Mouse (Mus musculus) limb, embryonic 13.5 days (tissue): ENCODE measurements around the gene Cnga4. TPM values are rescaled to one million over a fixed set of nuclear protein-coding genes. Genes with fewer than 3 reads are reported as not detected.
"Not testable (repeated sequence)": the region's sequence is repeated elsewhere in the genome, so short reads cannot be mapped to it uniquely, and the experiment has no call there.

Experiments used
- ATAC-seq: fragments of 200-750 bp; cut with Nextera tagmentation; 2 replicates; pipeline ENCODE4 v1.8.0; 2017; ENCODE audit warnings: low read depth, moderate number of reproducible peaks, moderate TSS enrichment; ENCODE audit not compliant: low FRiP score
- H3K27ac ChIP-seq: fragments of 300-500 bp; sonication (generic); 2 replicates; pipeline ENCODE4 v1.5.1; 2015; ENCODE audit warnings: inconsistent platforms, mild to moderate bottlenecking, moderate library complexity
- H3K27me3 ChIP-seq: fragments of 300-500 bp; sonication (generic); 2 replicates; pipeline ENCODE4 v1.6.1; 2015; ENCODE audit warnings: mild to moderate bottlenecking, inconsistent platforms
- H3K36me3 ChIP-seq: fragments of 300-500 bp; sonication (generic); 2 replicates; pipeline ENCODE4 v1.6.1; 2015; ENCODE audit warnings: inconsistent platforms, mild to moderate bottlenecking, moderate library complexity
- H3K4me1 ChIP-seq: fragments of 300-500 bp; sonication (generic); 2 replicates; pipeline ENCODE4 v1.6.1; 2015; ENCODE audit warnings: inconsistent platforms
- H3K4me2 ChIP-seq: fragments of 300-500 bp; sonication (generic); replicated peaks from 2 replicates; pipeline ENCODE4 v1.6.1; 2015; ENCODE audit warnings: inconsistent platforms, mild to moderate bottlenecking, moderate library complexity
- H3K4me3 ChIP-seq: fragments of 300-500 bp; sonication (generic); 2 replicates; pipeline ENCODE4 v1.5.1; 2015; ENCODE audit warnings: moderate library complexity, mild to moderate bottlenecking, inconsistent platforms
- H3K9ac ChIP-seq: fragments of 300-500 bp; sonication (generic); 2 replicates; pipeline ENCODE4 v1.6.1; 2015; ENCODE audit warnings: mild to moderate bottlenecking, inconsistent platforms
- H3K9me3 ChIP-seq: fragments of 300-500 bp; sonication (generic); 2 replicates; pipeline ENCODE4 v1.6.1; 2016; ENCODE audit warnings: inconsistent platforms
- WGBS: fragments of 180-500 bp; shearing (Covaris S2); methylation state at CpG from one replicate; pipeline ENCODE4 v1.1.7; 2015; 5-methylcytosine and 5-hydroxymethylcytosine counted together
- polyA plus RNA-seq: library from polyadenylated mRNA; unstranded; fragments of >200 nt; fragmentation: Nextera tagmentation; extraction: Ambion mirVana; gene quantifications from 2 replicates; pipeline ENCODE4 v1.2.1, GENCODE M21; 2015

Gene Cnga4
- polyA plus RNA-seq = not detected in 2 replicates

DNA sequence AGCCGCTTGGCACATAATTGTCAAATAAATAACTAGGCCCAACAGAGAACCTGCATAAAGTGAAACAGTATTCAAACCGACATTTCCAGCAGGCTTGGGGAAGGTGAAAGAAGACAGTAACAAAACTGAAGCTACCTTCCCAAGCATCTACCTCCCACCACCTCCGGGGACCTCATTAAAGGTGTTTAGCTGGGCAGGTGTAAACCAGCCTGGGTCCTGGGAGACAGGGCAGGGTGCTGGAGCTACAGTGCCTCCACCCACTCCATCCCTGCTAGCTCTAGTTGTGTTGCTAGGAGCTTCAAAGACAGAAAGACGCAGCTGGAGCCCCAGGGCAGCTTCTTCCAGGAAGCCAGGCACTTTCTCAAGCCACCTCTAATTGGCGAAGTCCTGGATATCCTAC, at the start of gene Cnga4:
TSS of gene Cnga4 (plus strand) at position 301 of the 400 bp plus-strand sequence.
- Histone ChIP-seq H3K4me1 (peaks cover 7% of the 10 kb centered on the region), H3K27me3 (no peaks in the 10 kb centered on the region), H3K36me3 (no peaks in the 10 kb centered on the region), H3K9ac (no peak within 1 kb of the TSS), H3K27ac (no peak within 1 kb of the TSS), H3K4me3 (no peak within 1 kb of the TSS), H3K9me3 (no peaks in the 10 kb centered on the region), H3K4me2 (no peak within 1 kb of the TSS)
- no peak for ATAC-seq
- WGBS = 53% methylated on average over 5 of the region's 5 CpGs

DNA sequence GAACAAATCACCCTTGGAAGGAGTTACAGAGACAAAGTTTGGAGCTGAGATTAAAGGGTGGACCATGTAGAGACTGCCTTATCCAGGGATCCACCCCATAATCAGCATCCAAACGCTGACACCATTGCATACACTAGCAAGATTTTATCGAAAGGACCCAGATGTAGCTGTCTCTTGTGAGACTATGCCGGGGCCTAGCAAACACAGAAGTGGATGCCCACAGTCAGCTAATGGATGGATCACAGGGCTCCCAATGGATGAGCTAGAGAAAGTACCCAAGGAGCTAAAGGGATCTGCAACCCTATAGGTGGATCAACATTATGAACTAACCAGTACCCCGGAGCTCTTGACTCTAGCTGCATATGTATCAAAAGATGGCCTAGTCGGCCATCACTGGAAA, 48.3 kb upstream of the Cnga4 start:
- H3K4me2 ChIP-seq, H3K27ac ChIP-seq, H3K27me3 ChIP-seq, H3K9me3 ChIP-seq, ATAC-seq, H3K36me3 ChIP-seq, H3K4me3 ChIP-seq, H3K4me1 ChIP-seq, H3K9ac ChIP-seq: not testable (repeated sequence)
- WGBS = no CpG with 5 or more reads among the region's 5 CpGs

GRCm38 (mm10) chr7:105356487-105356886, 47.9 kb upstream of the Cnga4 start:
- H3K27me3 ChIP-seq, H3K4me3 ChIP-seq, H3K36me3 ChIP-seq, H3K27ac ChIP-seq, H3K9me3 ChIP-seq, H3K4me2 ChIP-seq, ATAC-seq, H3K9ac ChIP-seq, H3K4me1 ChIP-seq: not testable (repeated sequence)
- WGBS = 100% methylated on average over 1 of the region's 2 CpGs

GRCm38 (mm10) chr7:105361713-105362112, 42.7 kb upstream of the Cnga4 start:
- Histone ChIP-seq H3K27ac (no peak overlapping the region), H3K9ac (no peak overlapping the region), H3K36me3 (no peaks in the 10 kb centered on the region), H3K4me2 (no peak overlapping the region), H3K27me3 (no peaks in the 10 kb centered on the region), H3K9me3 (no peaks in the 10 kb centered on the region), H3K4me3 (no peak overlapping the region), H3K4me1 (no peaks in the 10 kb centered on the region)
- no peak for ATAC-seq
- WGBS = 84% methylated on average over 2 of the region's 2 CpGs

GRCm38 (mm10) chr7:105367268-105367667, 37.1 kb upstream of the Cnga4 start:
- no peak for ATAC-seq
- 73% methylated on average over 5 of the region's 5 CpGs for WGBS
- no peaks in the 10 kb centered on the region for H3K9me3 ChIP-seq
- H3K27me3 ChIP-seq = no peaks in the 10 kb centered on the region
- no peak overlapping the region for H3K27ac ChIP-seq
- H3K4me3 ChIP-seq = no peak overlapping the region
- H3K4me2 ChIP-seq = no peak overlapping the region
- peaks cover 8% of the 10 kb centered on the region for H3K36me3 ChIP-seq
- no peak overlapping the region for H3K9ac ChIP-seq
- no peaks in the 10 kb centered on the region for H3K4me1 ChIP-seq

DNA sequence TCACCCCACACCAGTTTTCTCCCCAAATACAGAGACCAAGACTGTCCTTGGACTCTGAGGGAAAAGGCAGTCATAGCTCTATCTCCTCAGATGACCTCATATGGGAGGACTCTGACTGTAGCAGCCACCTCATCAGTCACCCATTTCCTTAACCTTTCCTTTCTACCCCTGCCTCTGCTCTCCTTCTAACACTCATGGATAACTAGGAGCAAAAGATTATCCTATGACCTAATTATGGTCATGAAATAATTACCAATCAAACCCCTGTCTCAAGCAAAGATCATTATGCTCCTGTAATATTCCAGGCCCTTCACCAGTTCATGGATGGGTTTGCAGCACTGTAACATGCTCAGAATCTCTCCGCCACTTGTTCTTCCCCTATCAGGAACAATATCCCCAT, 36.4 kb upstream of the Cnga4 start, which contains the start of gene Olfr692:
TSS of gene Olfr692 (plus strand) at position 301 of the 400 bp plus-strand sequence.
- Histone ChIP-seq H3K9ac (no peak within 1 kb of the TSS), H3K9me3 (no peaks in the 10 kb centered on the region), H3K4me1 (no peaks in the 10 kb centered on the region), H3K27me3 (no peaks in the 10 kb centered on the region), H3K4me2 (no peak within 1 kb of the TSS), H3K4me3 (no peak within 1 kb of the TSS), H3K27ac (no peak within 1 kb of the TSS), H3K36me3 (peaks cover 8% of the 10 kb centered on the region)
- WGBS = 81% methylated on average over 1 of the region's 1 CpGs
- no peak for ATAC-seq

DNA sequence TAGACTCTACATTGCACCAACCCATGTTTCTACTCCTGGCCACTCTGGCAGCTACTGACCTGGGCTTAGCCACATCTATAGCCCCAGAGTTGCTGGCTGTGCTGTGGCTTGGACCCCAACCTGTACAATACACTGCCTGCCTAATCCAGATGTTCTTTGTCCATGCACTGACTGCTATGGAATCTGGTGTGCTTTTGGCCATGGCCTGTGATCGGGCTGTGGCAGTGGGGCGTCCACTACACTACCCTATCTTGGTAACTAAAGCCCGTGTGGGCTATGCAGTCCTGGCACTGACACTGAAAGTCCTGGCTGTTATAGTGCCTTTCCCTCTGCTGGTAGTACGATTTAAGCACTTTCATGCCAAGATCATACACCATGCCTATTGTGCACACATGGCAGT, 35.8 kb upstream of the Cnga4 start:
- H3K4me1 ChIP-seq = no peaks in the 10 kb centered on the region
- WGBS = 93% methylated on average over 4 of the region's 4 CpGs
- H3K36me3 ChIP-seq = peaks cover 12% of the 10 kb centered on the region
- no peak for ATAC-seq
- H3K4me3 ChIP-seq = no peak overlapping the region
- no peak overlapping the region for H3K9ac ChIP-seq
- H3K27me3 ChIP-seq = no peaks in the 10 kb centered on the region
- no peak overlapping the region for H3K4me2 ChIP-seq
- no peak overlapping the region for H3K27ac ChIP-seq
- no peaks in the 10 kb centered on the region for H3K9me3 ChIP-seq

DNA sequence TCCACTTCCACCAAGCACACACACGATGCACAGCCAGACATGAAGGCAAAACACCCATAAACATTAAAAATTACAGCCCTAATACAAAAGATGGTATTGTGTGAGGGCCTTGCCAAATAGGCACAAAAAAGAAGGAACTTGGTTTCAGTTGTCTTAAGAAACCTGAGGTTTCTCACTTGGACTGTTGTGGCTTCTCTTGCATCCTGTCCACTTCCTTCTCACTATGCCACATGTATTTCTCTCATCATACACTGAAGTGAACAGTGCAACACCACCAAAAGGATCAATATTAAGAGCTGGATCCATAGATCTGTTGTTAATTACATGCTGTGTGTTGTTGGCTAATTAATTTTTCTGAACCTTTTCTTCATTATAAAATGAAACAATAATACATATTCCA, 31.5 kb upstream of the Cnga4 start:
- no peaks in the 10 kb centered on the region for H3K4me1 ChIP-seq
- no peak overlapping the region for H3K9ac ChIP-seq
- no peak for ATAC-seq
- no peaks in the 10 kb centered on the region for H3K27me3 ChIP-seq
- WGBS = 68% methylated on average over 1 of the region's 1 CpGs
- no peak overlapping the region for H3K27ac ChIP-seq
- H3K4me3 ChIP-seq = no peak overlapping the region
- H3K36me3 ChIP-seq = peaks cover 48% of the 10 kb centered on the region
- H3K4me2 ChIP-seq = no peak overlapping the region
- H3K9me3 ChIP-seq = no peaks in the 10 kb centered on the region

DNA sequence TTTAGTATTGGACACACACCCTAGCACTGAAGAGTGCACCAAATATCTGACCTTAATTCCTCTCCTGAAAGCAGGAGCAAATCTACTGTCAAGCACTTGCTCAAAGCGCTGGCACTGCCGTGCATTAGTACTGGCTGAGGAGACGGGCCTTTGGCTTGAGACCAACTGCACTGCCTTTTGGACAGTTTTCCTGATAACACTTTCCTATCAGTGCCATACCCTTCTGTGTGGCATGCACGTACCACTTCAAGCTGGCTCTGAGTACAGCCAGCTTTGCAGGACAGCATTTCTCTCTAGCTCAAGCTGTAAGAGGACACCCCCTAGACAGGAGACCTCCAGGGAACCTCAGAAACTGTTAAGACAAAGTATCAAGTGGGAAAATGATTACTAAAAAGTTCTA, 30.9 kb upstream of the Cnga4 start:
- Histone ChIP-seq H3K4me3 (no peak overlapping the region), H3K36me3 (peaks cover 54% of the 10 kb centered on the region), H3K27me3 (no peaks in the 10 kb centered on the region), H3K9ac (no peak overlapping the region), H3K4me1 (no peaks in the 10 kb centered on the region), H3K9me3 (no peaks in the 10 kb centered on the region), H3K27ac (no peak overlapping the region), H3K4me2 (no peak overlapping the region)
- WGBS = 94% methylated on average over 4 of the region's 4 CpGs
- ATAC-seq = no peak

DNA sequence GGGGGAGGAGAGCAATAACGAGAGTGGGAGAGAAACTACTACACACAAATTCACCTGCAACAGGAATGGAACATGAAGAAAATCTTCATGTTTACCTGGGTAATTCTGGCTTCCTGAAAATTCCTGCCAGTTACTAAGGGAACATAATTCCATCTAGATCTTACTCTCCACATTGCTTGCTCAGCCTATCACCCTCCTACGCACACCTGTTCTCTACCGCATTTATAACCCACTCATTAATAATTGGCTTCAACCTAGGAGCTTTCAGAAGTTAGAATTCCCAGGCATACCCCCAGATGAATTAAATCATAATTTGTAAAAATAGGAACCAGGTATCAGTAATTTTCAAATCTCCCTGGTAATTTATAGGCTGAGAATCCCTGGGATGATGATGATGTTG, 30.4 kb upstream of the Cnga4 start:
- no peak overlapping the region for H3K4me3 ChIP-seq
- 94% methylated on average over 3 of the region's 3 CpGs for WGBS
- no peak overlapping the region for H3K9ac ChIP-seq
- H3K27me3 ChIP-seq = no peaks in the 10 kb centered on the region
- H3K4me1 ChIP-seq = no peaks in the 10 kb centered on the region
- no peak overlapping the region for H3K4me2 ChIP-seq
- ATAC-seq = no peak
- no peak overlapping the region for H3K27ac ChIP-seq
- no peaks in the 10 kb centered on the region for H3K9me3 ChIP-seq
- peaks cover 58% of the 10 kb centered on the region for H3K36me3 ChIP-seq

GRCm38 (mm10) chr7:105374866-105375265, 29.5 kb upstream of the Cnga4 start, which contains the start of gene Gm5901:
Gene Gm5901, plus strand, starts transcription at chr7:105375038.
- Histone ChIP-seq H3K9ac (no peak within 1 kb of the TSS), H3K27me3 (no peaks in the 10 kb centered on the region), H3K9me3 (no peaks in the 10 kb centered on the region), H3K4me2 (no peak within 1 kb of the TSS), H3K36me3 (peaks cover 67% of the 10 kb centered on the region), H3K4me1 (no peaks in the 10 kb centered on the region), H3K4me3 (no peak within 1 kb of the TSS), H3K27ac (no peak within 1 kb of the TSS)
- 100% methylated on average over 1 of the region's 1 CpGs for whole genome bisulfite sequencing
- no peak for ATAC-seq

- no peak overlapping the region for H3K4me2 ChIP-seq
- 91% methylated on average over 3 of the region's 3 CpGs for WGBS
- no peak overlapping the region for H3K9ac ChIP-seq
- H3K36me3 ChIP-seq = peaks cover 92% of the 10 kb centered on the region
- no peak overlapping the region for H3K4me3 ChIP-seq
- H3K27ac ChIP-seq = no peak overlapping the region
- no peaks in the 10 kb centered on the region for H3K9me3 ChIP-seq
- H3K27me3 ChIP-seq = no peaks in the 10 kb centered on the region
- ATAC-seq = no peak
- H3K4me1 ChIP-seq = no peaks in the 10 kb centered on the region
Observed at GRCm38 (mm10) chr7:105380329-105380728, 24.0 kb upstream of the Cnga4 start.

GRCm38 (mm10) chr7:105387696-105388095, 16.7 kb upstream of the Cnga4 start:
- WGBS = 95% methylated on average over 2 of the region's 2 CpGs
- Histone ChIP-seq H3K4me3 (no peak overlapping the region), H3K9ac (no peak overlapping the region), H3K9me3 (no peaks in the 10 kb centered on the region), H3K27ac (no peak overlapping the region), H3K36me3 (peaks cover 81% of the 10 kb centered on the region), H3K27me3 (no peaks in the 10 kb centered on the region), H3K4me1 (no peaks in the 10 kb centered on the region), H3K4me2 (no peak overlapping the region)
- no peak for ATAC-seq
